Mouse (Mus musculus) embryonic facial prominence, embryonic 11.5 days (tissue): Measurements from ENCODE around the gene Akap2. TPM values are rescaled to one million over a fixed set of nuclear protein-coding genes. Genes with fewer than 3 reads are reported as not detected.

ENCODE experiments used
- ATAC-seq: fragments of 200-750 bp; cut with Nextera tagmentation; replicated peaks from 2 replicates; pipeline ENCODE4 v1.8.0; 2017; ENCODE audit warnings: low read depth; ENCODE audit not compliant: insufficient number of reproducible peaks, low FRiP score, low TSS enrichment
- DNase-seq: peaks from one replicate; pipeline ENCODE4 v3.0.0-alpha.2; 2015; ENCODE audit warnings: low spot score
- H3K27ac ChIP-seq: fragments of 300-500 bp; sonication (generic); replicated peaks from 2 replicates; pipeline ENCODE4 v1.5.1; 2014; ENCODE audit warnings: mild to moderate bottlenecking, low read depth, low read length, control low read depth
- H3K27me3 ChIP-seq: fragments of 300-500 bp; sonication (generic); 2 replicates; pipeline ENCODE4 v1.6.1; 2014; ENCODE audit warnings: mild to moderate bottlenecking, low read length, moderate library complexity, mixed read lengths; ENCODE audit not compliant: control insufficient read depth, insufficient read depth
- H3K36me3 ChIP-seq: fragments of 300-500 bp; sonication (generic); replicated peaks from 2 replicates; pipeline ENCODE4 v1.6.1; 2014; ENCODE audit warnings: low read depth, mild to moderate bottlenecking, low read length, moderate library complexity, mixed read lengths; ENCODE audit not compliant: control insufficient read depth, insufficient read depth
- H3K4me1 ChIP-seq: fragments of 300-500 bp; sonication (generic); 2 replicates; pipeline ENCODE4 v1.6.1; 2014; ENCODE audit warnings: low read length, mixed read lengths; ENCODE audit not compliant: control insufficient read depth, insufficient read depth
- H3K4me2 ChIP-seq: fragments of 300-500 bp; sonication (generic); 2 replicates; pipeline ENCODE4 v1.6.1; 2014; ENCODE audit warnings: low read depth, mild to moderate bottlenecking, control low read depth, low read length, moderate library complexity
- H3K4me3 ChIP-seq: fragments of 300-500 bp; sonication (generic); 2 replicates; pipeline ENCODE4 v1.5.1; 2014; ENCODE audit warnings: low read depth, low read length, control low read depth
- H3K9ac ChIP-seq: fragments of 300-500 bp; sonication (generic); replicated peaks from 2 replicates; pipeline ENCODE4 v1.6.1; 2014; ENCODE audit warnings: mild to moderate bottlenecking, control low read depth, low read length
- H3K9me3 ChIP-seq: fragments of 300-500 bp; sonication (generic); replicated peaks from 2 replicates; pipeline ENCODE4 v1.6.1; 2016; ENCODE audit warnings: mild to moderate bottlenecking, low read length, inconsistent platforms, mixed read lengths; ENCODE audit not compliant: control insufficient read depth
- WGBS: fragments of 180-500 bp; shearing (Covaris S2); extraction: QIAGEN DNeasy Blood & Tissue Kit; methylation state at CpG from one replicate; pipeline ENCODE4 v1.1.7; 2014; 5-methylcytosine and 5-hydroxymethylcytosine counted together
- polyA plus RNA-seq: library from polyadenylated mRNA; unstranded; fragments of >200 nt; fragmentation: Nextera tagmentation; extraction: Ambion mirVana; gene quantifications from 2 replicates; pipeline ENCODE4 v1.2.1, GENCODE M21; 2014

The Akap2 gene
- polyA plus RNA-seq, 1 experiment from 2014 or later, result 24.0 TPM

DNA sequence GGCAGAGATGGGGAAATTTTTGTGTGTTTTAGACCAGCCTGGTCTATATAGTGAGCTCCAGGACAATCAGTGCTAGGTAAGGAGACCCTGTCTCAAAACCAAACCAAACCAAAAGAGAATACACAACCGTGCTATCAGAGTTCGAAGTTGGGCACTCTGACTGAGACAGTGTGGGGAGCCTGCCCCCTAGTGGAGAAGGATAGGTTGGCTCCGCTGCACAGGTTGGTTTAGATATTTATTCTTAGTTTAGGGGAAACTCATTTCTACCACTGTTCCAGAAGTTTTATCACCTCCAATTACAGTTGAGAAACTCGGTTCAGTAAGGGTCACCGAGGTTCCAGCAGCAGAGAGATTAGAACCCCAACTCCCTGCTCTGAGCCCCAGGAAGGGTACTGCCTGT is 186.8 kb downstream of the Akap2 start:
- Histone ChIP-seq H3K9me3 (no peaks in the 10 kb centered on the region), H3K27me3 (no peaks in the 10 kb centered on the region), H3K4me2 (no peak overlapping the region), H3K4me3 (no peak overlapping the region), H3K9ac (no peak overlapping the region), H3K27ac (no peak overlapping the region), H3K36me3 (no peaks in the 10 kb centered on the region), H3K4me1 (no peaks in the 10 kb centered on the region)
- WGBS, result 7% methylated on average over 5 of the region's 5 CpGs
- ATAC-seq, result no peak
- DNase-seq, result peak; percentile 80

DNA sequence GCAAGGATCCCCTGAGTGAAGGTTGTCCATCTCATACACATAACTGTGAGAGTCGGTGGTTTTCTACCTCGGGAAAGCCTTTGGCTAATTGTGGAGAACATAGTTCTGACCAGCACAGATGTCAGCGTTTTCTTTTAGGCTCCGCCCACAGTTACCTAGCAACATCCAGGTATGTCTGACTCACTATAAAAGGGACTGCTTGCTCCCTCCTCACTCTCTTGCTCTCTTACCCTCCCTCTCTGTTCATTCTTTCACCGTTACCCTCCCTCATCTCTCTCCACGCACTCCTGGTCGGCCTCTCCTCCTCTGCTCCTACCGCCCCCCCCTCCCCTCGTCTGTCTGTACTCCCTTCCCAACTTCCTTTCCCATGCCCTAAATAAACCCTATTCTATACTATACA is 187.2 kb downstream of the Akap2 start:
- no peak overlapping the region for H3K27ac ChIP-seq
- no peak overlapping the region for H3K4me2 ChIP-seq
- WGBS, result 30% methylated on average over 9 of the region's 9 CpGs
- no peak overlapping the region for H3K9ac ChIP-seq
- no peaks in the 10 kb centered on the region for H3K27me3 ChIP-seq
- H3K9me3 ChIP-seq, result no peaks in the 10 kb centered on the region
- DNase-seq (no peak), ATAC-seq (0 out of 2 replicates have a peak, but pooled peaks have one; percentile 21)
- no peaks in the 10 kb centered on the region for H3K4me1 ChIP-seq
- no peak overlapping the region for H3K4me3 ChIP-seq
- H3K36me3 ChIP-seq, result no peaks in the 10 kb centered on the region

DNA sequence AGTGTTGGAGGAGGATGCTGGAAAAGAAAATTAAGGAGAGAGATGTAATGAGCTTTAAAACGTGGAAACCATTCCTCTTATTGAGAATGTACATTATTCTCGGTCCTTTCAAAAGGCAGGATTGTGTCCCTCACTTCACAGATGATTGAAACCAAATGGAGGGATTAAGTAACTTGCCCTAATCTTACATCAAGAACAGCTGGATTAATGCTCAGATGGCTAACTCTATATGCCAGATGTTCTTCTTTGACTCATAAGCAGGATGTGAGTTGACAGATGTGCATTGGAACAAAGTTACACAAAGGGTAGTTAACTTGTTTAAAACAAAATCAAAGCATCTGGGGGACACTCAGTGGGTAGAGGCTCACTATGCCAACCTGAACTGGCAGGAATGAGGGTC is 189.3 kb downstream of the Akap2 start:
- Histone ChIP-seq H3K27ac (no peak overlapping the region), H3K4me3 (no peak overlapping the region), H3K9me3 (no peaks in the 10 kb centered on the region), H3K36me3 (no peaks in the 10 kb centered on the region), H3K4me2 (no peak overlapping the region), H3K27me3 (no peaks in the 10 kb centered on the region), H3K4me1 (no peaks in the 10 kb centered on the region), H3K9ac (no peak overlapping the region)
- WGBS, result 31% methylated on average over 2 of the region's 2 CpGs
- ATAC-seq (no peak), DNase-seq (peak; percentile 36)

DNA sequence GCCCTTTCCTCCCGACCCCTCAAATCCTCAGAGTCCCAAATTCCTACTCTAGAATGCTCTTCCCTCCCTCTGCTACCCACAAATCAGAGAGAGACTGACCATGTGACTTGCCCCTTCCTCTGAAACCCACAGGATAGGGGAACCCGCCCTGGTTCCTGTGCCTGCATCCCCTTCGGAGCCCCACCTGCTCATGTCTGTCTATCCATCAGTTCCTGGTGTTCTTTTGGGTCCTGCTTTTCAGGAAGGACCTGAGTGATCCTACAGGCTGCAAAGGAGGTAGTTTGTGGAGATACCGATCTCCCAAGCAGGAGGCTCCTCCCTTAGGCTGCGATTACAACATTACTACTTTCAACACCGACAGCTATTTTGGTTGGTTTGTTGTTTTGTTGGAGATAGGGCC is 191.4 kb downstream of the Akap2 start:
- WGBS, result 75% methylated on average over 6 of the region's 6 CpGs
- no peak overlapping the region for H3K9ac ChIP-seq
- H3K4me2 ChIP-seq, result no peak overlapping the region
- H3K4me1 ChIP-seq, result no peaks in the 10 kb centered on the region
- H3K27ac ChIP-seq, result no peak overlapping the region
- no peaks in the 10 kb centered on the region for H3K9me3 ChIP-seq
- ATAC-seq, result no peak
- H3K4me3 ChIP-seq, result no peak overlapping the region
- H3K27me3 ChIP-seq, result no peaks in the 10 kb centered on the region
- DNase-seq, result no peak
- H3K36me3 ChIP-seq, result no peaks in the 10 kb centered on the region

DNA sequence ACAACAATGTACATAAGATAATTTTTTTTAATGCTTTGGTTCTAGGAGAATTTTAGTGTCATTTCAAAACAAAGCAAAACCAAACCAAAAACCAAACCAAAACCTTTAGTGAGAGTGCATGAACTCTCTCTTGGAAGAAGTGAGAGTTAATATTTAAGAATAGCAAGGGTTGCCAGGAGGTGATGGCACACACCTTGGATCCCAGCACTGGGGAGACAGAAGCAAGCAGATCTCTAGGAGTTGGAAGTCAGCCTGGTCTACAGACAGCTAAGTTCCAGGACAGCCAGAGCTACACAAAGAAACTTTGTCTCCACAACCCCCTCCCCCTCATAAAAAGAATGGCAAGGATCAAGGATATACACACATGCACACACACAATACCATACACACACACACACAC is 195.6 kb downstream of the Akap2 start:
- DNase-seq (no peak), ATAC-seq (no peak)
- Histone ChIP-seq H3K4me3 (no peak overlapping the region), H3K4me1 (no peaks in the 10 kb centered on the region), H3K27me3 (no peaks in the 10 kb centered on the region), H3K27ac (no peak overlapping the region), H3K9me3 (no peaks in the 10 kb centered on the region), H3K36me3 (no peaks in the 10 kb centered on the region), H3K4me2 (no peak overlapping the region), H3K9ac (no peak overlapping the region)

DNA sequence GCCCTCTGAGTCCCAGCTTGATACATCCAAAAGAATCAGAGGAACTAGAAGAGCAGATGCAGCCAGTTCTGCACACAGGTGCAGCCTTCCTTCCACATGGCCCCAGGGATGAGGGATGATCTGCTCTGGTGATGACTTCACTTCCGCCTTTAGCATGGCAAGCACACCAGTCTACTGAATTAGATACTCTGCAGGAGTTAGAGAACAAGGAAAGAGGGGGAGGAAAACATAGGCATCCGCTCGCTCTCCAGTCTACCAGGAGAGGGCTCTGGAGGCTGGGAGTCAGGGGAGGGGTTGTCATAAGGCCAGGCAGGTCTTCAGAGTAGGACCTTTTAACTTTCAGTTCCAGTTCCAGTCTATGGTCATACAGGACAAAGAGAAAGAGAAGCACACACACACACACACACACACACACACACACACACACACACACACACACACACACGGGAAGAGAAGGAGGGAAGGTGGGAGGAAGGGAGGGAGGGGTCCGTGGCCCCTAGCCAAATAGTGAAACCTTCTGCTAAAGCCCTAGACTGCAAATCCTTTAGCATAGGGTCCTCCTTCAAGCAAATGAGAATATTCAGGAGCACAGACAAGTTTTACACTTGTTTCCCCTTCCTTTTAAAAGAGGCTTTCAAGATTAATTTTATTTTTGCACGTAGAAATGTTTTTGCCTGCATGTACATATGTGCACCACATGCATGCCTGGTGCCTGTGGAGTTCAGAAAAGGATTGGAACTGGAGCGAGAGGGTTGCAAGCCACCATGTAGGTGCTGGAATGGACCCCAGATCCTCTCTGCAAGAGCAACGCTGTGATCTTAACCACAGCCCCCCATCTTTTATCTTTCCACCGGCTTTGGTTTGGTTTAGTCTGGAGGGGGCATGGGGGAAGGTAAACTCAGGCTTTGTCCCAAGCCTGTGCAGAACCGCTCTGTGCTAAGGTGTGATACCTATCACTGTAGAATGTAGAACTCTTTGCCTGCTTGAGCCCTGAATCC is 197.0 kb downstream of the Akap2 start:
- DNase-seq (no peak), ATAC-seq (no peak)
- Histone ChIP-seq H3K4me3 (no peak overlapping the region), H3K27me3 (no peaks in the 10 kb centered on the region), H3K4me2 (no peak overlapping the region), H3K36me3 (no peaks in the 10 kb centered on the region), H3K9ac (no peak overlapping the region), H3K4me1 (no peaks in the 10 kb centered on the region), H3K9me3 (no peaks in the 10 kb centered on the region), H3K27ac (no peak overlapping the region)
- 78% methylated on average over 10 of the region's 10 CpGs for WGBS

DNA sequence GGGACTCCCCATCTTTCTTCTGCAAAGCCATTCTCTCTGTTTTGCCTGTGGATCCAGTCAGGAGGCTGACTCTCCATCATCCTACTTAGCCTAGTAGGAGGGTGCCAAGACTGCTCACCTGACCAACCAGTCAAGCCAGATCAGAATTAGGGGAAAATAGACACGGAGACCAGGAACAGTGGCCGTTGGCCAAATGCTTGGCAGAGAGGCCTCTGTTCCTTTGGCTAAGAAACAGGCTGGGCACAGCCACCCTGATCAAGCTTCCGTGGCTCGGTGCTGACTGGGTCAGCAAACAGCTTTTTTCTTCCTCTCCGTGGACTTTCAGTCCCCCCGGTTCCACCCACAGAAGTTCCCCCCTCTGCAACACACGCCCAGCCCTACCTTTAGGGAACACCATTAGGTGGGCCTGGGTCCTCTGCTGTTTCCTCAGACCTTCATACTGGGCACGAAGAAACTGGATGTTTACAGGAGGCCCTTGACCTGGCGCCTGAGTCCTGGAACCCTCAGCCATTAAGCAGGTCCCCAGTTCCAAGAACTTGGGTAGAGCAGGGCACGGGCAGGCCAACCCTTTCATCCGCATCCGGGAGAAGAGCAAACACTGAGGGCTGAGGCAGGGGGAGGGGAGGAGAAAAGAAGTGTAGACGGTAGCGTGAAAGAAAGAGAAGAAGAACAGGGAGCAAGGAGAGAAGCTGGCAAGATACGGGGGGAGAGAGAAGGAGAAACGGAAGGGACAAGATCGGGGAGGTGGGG is 197.9 kb downstream of the Akap2 start:
- Histone ChIP-seq H3K9me3 (no peaks in the 10 kb centered on the region), H3K4me3 (no peak overlapping the region), H3K4me2 (no peak overlapping the region; the same call in 1 of the 2 replicates), H3K4me1 (no peaks in the 10 kb centered on the region), H3K27me3 (no peaks in the 10 kb centered on the region), H3K9ac (0 out of 2 replicates have a peak overlapping the region, but pooled peaks have one; percentile 32), H3K36me3 (no peaks in the 10 kb centered on the region), H3K27ac (no peak overlapping the region)
- no peak for DNase-seq
- 35% methylated on average over 17 of the region's 17 CpGs for WGBS
- no peak for ATAC-seq

DNA sequence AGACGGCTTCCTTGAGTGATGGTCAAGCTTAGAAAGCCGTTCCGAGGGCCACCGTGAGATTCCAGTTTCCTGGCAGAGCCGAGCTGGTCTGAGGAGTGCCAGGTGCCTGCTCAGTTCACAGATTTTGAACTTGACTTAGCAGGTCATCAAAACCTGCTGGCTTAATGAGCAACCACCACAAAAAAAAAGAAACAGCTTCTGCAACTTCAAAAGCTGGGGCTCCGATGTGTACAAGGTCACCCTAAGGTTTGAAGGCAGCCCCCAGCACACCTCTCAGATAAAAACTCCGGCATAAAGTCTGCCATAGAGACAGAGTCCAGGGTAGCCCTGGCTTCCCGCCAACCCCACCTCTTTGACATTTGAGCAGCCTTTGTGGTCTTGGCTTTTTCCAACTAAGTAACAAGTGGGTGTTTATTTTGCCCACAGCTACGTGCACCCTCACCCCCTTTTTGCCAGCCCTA is 198.8 kb downstream of the Akap2 start, which contains the start of gene D630039A03Rik:
Gene D630039A03Rik (minus strand): TSS at position 97 of the 461 bp plus-strand sequence.
- H3K27ac ChIP-seq, result no peak within 1 kb of the TSS
- 28% methylated on average over 9 of the region's 9 CpGs for WGBS
- H3K9me3 ChIP-seq, result no peaks in the 10 kb centered on the region
- ATAC-seq (no peak), DNase-seq (no peak)
- no peak within 1 kb of the TSS for H3K4me3 ChIP-seq
- no peaks in the 10 kb centered on the region for H3K4me1 ChIP-seq
- H3K4me2 ChIP-seq, result no peak within 1 kb of the TSS; the same call in 1 of the 2 replicates
- 0 out of 2 replicates have a peak within 1 kb of the TSS, but pooled peaks have one; percentile 32 for H3K9ac ChIP-seq
- no peaks in the 10 kb centered on the region for H3K36me3 ChIP-seq
- no peaks in the 10 kb centered on the region for H3K27me3 ChIP-seq
